Mouse (Mus musculus): ENCODE data around the gene F2r. TPM values are rescaled to one million over a fixed set of nuclear protein-coding genes. Genes with fewer than 3 reads are reported as not detected.

Gene F2r
- polyA plus RNA-seq, 1 experiment from 2014 or later = 65.2 TPM

DNA sequence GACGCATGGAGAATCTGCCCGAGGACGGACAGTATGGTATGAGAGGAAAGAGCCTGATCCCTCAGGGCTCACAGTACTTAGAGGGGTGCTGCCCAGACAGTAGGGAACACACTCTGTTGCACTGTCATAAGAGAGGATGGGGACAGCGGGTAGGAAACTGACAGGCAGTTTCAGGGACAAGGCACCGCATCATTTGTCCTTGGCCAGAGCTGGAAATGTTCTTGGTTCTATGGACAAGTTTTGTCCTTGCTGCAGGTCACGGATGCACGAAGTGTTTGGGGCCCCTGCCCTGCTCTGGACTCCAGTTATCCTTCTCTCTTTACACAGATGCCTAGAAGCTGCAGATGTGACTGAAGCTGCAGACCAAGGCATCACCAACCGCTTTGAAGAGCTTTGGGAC, 11.3 kb downstream of the F2r start:
- Histone ChIP-seq H3K27ac (ENCODE audit: low read depth, low read length) (no peak overlapping the region), H3K4me1 (ENCODE audit: control insufficient read depth, insufficient read depth, low read length) (no peaks in the 10 kb centered on the region), H3K9ac (replicated peaks; ENCODE audit: low read depth, low read length) (no peak overlapping the region), H3K36me3 (ENCODE audit: control insufficient read depth, insufficient read depth, low read length) (peaks cover 17% of the 10 kb centered on the region), H3K4me2 (ENCODE audit: low read depth, low read length) (no peak overlapping the region), H3K9me3 (ENCODE audit: control insufficient read depth, low read length) (no peaks in the 10 kb centered on the region), H3K27me3 (ENCODE audit: control insufficient read depth, insufficient read depth, low read length) (no peaks in the 10 kb centered on the region), H3K4me3 (ENCODE audit: low read depth, low read length) (no peak overlapping the region)
- no peak for ATAC-seq (ENCODE audit: low read depth)
- 97% methylated on average over 8 of the region's 8 CpGs for WGBS

DNA sequence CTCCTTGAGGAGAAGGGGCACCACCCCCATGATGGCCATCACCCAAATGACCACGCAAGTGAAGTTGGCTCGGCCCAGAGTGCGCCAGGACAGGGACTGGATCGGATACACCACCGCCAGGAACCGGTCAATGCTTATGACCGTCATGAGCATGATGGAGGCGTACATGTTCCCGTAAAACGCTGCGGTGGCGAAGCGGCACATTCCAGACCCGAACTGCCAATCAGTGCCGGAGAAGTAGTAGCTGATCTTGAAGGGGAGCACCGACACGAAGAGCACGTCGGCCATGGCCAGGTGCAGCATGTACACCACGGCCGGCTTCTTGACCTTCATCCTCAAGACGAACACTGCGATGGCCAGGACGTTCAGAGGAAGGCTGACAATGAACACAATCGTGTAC, 14.0 kb downstream of the F2r start:
- 97% methylated on average over 25 of the region's 25 CpGs for WGBS
- Histone ChIP-seq H3K27ac (ENCODE audit: low read depth, low read length) (no peak overlapping the region), H3K4me1 (ENCODE audit: control insufficient read depth, insufficient read depth, low read length) (no peaks in the 10 kb centered on the region), H3K9me3 (ENCODE audit: control insufficient read depth, low read length) (no peaks in the 10 kb centered on the region), H3K36me3 (ENCODE audit: control insufficient read depth, insufficient read depth, low read length) (peaks cover 17% of the 10 kb centered on the region), H3K4me3 (ENCODE audit: low read depth, low read length) (no peak overlapping the region), H3K27me3 (ENCODE audit: control insufficient read depth, insufficient read depth, low read length) (no peaks in the 10 kb centered on the region), H3K4me2 (ENCODE audit: low read depth, low read length) (no peak overlapping the region), H3K9ac (replicated peaks; ENCODE audit: low read depth, low read length) (no peak overlapping the region)
- ATAC-seq (ENCODE audit: low read depth) = no peak

DNA sequence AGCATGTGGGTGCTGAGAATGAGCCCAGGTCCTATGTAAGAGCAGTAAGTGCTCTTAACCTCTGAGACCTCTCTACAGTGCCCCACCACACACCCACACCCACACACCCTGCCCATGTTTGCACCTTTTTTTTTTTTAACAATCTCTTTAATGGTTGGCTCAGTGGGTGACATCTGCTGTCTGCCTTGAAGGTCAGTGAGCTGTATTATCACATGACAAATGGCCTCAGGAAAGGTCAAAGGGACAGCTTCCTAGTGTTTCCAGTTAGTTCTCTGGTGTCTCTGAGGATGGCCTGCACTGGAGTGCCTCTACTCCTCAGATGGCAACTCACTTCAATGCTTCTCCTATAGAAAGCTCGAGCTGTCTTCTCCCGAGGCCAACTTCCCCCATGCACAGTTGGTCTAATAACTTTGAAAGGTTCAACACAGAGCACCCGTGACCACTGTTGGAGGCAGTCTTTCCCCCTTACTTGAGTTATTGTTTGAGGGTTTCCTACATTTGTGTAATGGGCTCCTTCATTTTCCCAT, 18.4 kb downstream of the F2r start:
- 64% methylated on average over 3 of the region's 3 CpGs for WGBS
- H3K27ac ChIP-seq (ENCODE audit: low read depth, low read length) = no peak overlapping the region
- no peak overlapping the region for H3K9ac ChIP-seq (replicated peaks; ENCODE audit: low read depth, low read length)
- peaks cover 17% of the 10 kb centered on the region for H3K36me3 ChIP-seq (ENCODE audit: control insufficient read depth, insufficient read depth, low read length)
- ATAC-seq (ENCODE audit: low read depth) = no peak
- no peaks in the 10 kb centered on the region for H3K4me1 ChIP-seq (ENCODE audit: control insufficient read depth, insufficient read depth, low read length)
- H3K4me2 ChIP-seq (ENCODE audit: low read depth, low read length) = no peak overlapping the region
- no peaks in the 10 kb centered on the region for H3K27me3 ChIP-seq (ENCODE audit: control insufficient read depth, insufficient read depth, low read length)
- no peak overlapping the region for H3K4me3 ChIP-seq (ENCODE audit: low read depth, low read length)
- no peaks in the 10 kb centered on the region for H3K9me3 ChIP-seq (ENCODE audit: control insufficient read depth, low read length)

DNA sequence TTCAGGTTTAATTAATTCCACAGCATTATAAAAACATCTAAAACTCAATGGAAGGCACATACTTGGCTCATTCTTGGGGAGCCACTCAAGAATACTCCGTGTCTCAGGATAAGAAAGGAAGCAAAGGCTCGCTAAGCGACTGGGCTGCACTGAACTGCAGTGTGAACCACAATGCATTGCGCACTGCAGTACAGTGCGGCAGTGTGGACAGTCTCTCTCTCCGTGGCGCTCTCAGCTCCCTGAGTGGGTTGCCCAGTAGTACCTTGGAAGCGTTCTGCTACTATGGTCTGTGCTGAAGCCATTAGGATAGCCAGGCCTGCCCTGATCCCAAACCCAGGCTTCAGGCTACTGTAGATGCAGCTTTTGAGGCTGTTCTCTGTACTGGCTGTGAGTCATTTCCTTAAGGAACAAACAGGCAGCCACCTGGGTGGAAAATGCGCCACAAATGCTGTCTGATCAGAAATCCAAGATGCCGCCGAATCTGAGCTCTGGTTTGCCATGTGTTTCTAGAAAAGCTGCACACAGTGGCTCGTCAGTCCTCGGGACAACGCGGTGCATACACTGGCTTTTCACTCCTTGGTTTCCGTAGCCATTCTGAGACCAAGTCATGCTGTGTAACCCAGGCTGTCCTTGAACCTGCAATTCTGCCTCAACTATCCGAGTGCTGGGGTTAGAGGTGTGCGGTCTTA, 19.9 kb downstream of the F2r start:
- Histone ChIP-seq H3K27ac (ENCODE audit: low read depth, low read length) (no peak overlapping the region), H3K4me1 (ENCODE audit: control insufficient read depth, insufficient read depth, low read length) (no peaks in the 10 kb centered on the region), H3K27me3 (ENCODE audit: control insufficient read depth, insufficient read depth, low read length) (no peaks in the 10 kb centered on the region), H3K36me3 (ENCODE audit: control insufficient read depth, insufficient read depth, low read length) (peaks cover 7% of the 10 kb centered on the region; the same call in 1 of the 2 replicates), H3K9ac (replicated peaks; ENCODE audit: low read depth, low read length) (no peak overlapping the region), H3K4me2 (ENCODE audit: low read depth, low read length) (no peak overlapping the region), H3K4me3 (ENCODE audit: low read depth, low read length) (no peak overlapping the region), H3K9me3 (ENCODE audit: control insufficient read depth, low read length) (no peaks in the 10 kb centered on the region)
- ATAC-seq (ENCODE audit: low read depth) = no peak
- WGBS = 89% methylated on average over 18 of the region's 18 CpGs

DNA sequence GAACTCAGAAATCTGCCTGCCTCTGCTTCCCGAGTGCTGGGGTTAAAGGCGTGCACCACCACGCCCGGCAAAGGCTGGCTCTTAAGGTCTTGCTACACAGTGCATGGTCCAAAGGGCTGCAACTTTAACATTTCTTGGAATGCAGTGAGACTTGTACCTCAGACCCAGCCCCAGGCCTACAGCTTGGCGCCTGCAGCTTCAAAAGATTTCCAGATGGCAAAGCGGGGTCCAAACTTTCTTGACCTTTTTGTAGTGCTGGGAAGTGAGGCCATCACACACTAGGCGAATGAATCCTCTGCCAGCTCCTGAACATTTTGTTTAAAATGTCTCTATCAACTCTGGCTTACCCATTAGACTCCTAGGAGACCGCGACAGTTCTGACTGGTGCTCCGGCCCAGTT, 20.7 kb downstream of the F2r start:
- no peak for ATAC-seq (ENCODE audit: low read depth)
- Histone ChIP-seq H3K9me3 (ENCODE audit: control insufficient read depth, low read length) (no peaks in the 10 kb centered on the region), H3K27ac (ENCODE audit: low read depth, low read length) (no peak overlapping the region), H3K4me1 (ENCODE audit: control insufficient read depth, insufficient read depth, low read length) (no peaks in the 10 kb centered on the region), H3K4me3 (ENCODE audit: low read depth, low read length) (no peak overlapping the region), H3K36me3 (ENCODE audit: control insufficient read depth, insufficient read depth, low read length) (peaks cover 4% of the 10 kb centered on the region; the same call in 1 of the 2 replicates), H3K27me3 (ENCODE audit: control insufficient read depth, insufficient read depth, low read length) (no peaks in the 10 kb centered on the region), H3K9ac (replicated peaks; ENCODE audit: low read depth, low read length) (no peak overlapping the region), H3K4me2 (ENCODE audit: low read depth, low read length) (no peak overlapping the region)
- WGBS = 94% methylated on average over 10 of the region's 10 CpGs

DNA sequence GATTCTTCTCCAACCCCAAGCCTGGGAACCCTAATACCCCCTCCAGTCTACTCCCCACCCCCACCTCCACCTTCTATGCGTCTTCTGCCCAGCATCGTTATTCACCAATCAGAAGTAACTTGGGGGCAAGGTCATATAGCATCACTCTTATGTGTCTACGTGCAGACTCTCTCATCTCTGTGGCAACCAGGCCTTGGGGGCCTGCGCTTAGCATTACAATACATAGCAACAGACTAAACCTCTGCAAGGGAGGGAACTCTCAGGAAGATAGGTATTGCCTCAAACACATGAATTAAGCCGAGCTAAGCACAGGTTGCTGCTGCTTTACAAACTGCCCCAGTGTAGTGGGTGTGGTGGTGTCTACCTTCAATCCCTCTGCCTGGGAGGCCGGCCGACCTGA, 21.6 kb downstream of the F2r start:
- WGBS = 74% methylated on average over 7 of the region's 7 CpGs
- no peaks in the 10 kb centered on the region for H3K4me1 ChIP-seq (ENCODE audit: control insufficient read depth, insufficient read depth, low read length)
- H3K4me2 ChIP-seq (ENCODE audit: low read depth, low read length) = no peak overlapping the region

DNA sequence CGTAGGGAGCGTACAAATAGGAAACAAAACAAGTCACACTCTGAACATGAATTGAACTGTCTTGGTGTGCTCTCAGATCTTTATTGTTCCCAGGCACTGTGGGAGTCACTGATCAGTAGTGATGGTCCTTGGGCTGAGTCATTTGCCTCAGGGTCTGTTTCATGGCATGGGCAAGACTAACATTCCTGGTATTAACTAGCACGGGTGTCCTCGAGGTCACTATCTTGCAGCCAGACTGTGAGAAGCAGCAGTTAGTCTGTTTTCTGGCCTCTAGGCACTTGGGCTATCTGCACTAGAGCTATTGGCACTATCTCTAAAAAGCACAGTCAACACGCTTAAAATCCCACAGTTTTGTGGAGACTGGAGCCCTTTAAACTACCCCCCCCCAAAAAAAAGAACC, 22.4 kb downstream of the F2r start:
- H3K36me3 ChIP-seq (ENCODE audit: control insufficient read depth, insufficient read depth, low read length) = no peaks in the 10 kb centered on the region
- H3K4me2 ChIP-seq (ENCODE audit: low read depth, low read length) = no peak overlapping the region
- WGBS = 72% methylated on average over 5 of the region's 5 CpGs
- no peak for ATAC-seq (ENCODE audit: low read depth)
- H3K4me3 ChIP-seq (ENCODE audit: low read depth, low read length) = no peak overlapping the region
- no peak overlapping the region for H3K27ac ChIP-seq (ENCODE audit: low read depth, low read length)
- H3K27me3 ChIP-seq (ENCODE audit: control insufficient read depth, insufficient read depth, low read length) = no peaks in the 10 kb centered on the region
- no peaks in the 10 kb centered on the region for H3K9me3 ChIP-seq (ENCODE audit: control insufficient read depth, low read length)
- no peak overlapping the region for H3K9ac ChIP-seq (replicated peaks; ENCODE audit: low read depth, low read length)
- no peaks in the 10 kb centered on the region for H3K4me1 ChIP-seq (ENCODE audit: control insufficient read depth, insufficient read depth, low read length)

More for the DNA sequence above, 21.6 kb downstream of the F2r start:
- no peak overlapping the region for H3K27ac ChIP-seq (ENCODE audit: low read depth, low read length)
- no peaks in the 10 kb centered on the region for H3K27me3 ChIP-seq (ENCODE audit: control insufficient read depth, insufficient read depth, low read length)
- no peak for ATAC-seq (ENCODE audit: low read depth)
- H3K4me3 ChIP-seq (ENCODE audit: low read depth, low read length) = no peak overlapping the region
- H3K9me3 ChIP-seq (ENCODE audit: control insufficient read depth, low read length) = no peaks in the 10 kb centered on the region
- H3K36me3 ChIP-seq (ENCODE audit: control insufficient read depth, insufficient read depth, low read length) = no peaks in the 10 kb centered on the region; the same call in 1 of the 2 replicates
- no peak overlapping the region for H3K9ac ChIP-seq (replicated peaks; ENCODE audit: low read depth, low read length)

DNA sequence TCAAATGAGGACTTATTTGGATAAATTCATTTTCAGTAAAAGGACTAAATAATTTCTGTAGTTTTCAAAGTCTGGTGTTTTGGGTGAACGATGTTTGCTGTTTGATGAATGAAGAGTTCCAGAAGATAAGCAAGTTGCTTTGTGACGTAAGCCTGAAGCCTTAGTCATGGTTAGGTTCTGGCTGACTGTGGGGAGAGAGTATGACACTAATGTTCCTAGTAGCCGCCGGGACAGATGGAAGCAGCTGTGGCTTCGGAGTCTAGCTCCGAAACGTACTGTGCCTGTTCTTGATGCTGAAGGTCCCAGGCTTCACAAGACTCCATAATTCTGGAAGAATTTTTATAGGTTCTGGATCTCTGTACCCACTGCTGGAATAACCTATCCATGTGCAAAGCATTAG, 22.9 kb downstream of the F2r start:
- no peaks in the 10 kb centered on the region for H3K4me1 ChIP-seq (ENCODE audit: control insufficient read depth, insufficient read depth, low read length)
- no peaks in the 10 kb centered on the region for H3K27me3 ChIP-seq (ENCODE audit: control insufficient read depth, insufficient read depth, low read length)
- no peak overlapping the region for H3K9ac ChIP-seq (replicated peaks; ENCODE audit: low read depth, low read length)
- H3K4me3 ChIP-seq (ENCODE audit: low read depth, low read length) = no peak overlapping the region
- ATAC-seq (ENCODE audit: low read depth) = no peak
- H3K4me2 ChIP-seq (ENCODE audit: low read depth, low read length) = no peak overlapping the region
- 90% methylated on average over 7 of the region's 7 CpGs for WGBS
- no peaks in the 10 kb centered on the region for H3K36me3 ChIP-seq (ENCODE audit: control insufficient read depth, insufficient read depth, low read length)
- no peak overlapping the region for H3K27ac ChIP-seq (ENCODE audit: low read depth, low read length)
- no peaks in the 10 kb centered on the region for H3K9me3 ChIP-seq (ENCODE audit: control insufficient read depth, low read length)

DNA sequence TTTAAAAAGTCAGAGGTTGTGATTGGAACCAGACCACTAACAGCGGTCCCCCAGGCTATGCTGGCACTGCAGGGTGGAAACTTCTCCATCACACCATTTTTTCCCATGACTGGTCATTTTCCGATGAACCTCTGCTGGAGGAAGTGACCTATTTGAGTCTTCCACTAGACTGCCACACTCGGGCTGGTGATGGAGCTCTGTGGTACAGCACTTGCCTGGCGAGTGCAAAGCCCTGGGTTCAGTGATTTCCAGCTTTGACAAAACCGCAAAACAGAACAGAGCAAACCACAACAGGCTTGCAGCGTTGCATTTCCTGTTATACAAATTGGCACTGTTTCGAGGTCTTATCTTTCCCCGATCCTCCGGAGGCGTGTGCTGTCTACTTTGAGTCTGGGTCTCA, 25.4 kb downstream of the F2r start:
- Histone ChIP-seq H3K27me3 (ENCODE audit: control insufficient read depth, insufficient read depth, low read length) (no peaks in the 10 kb centered on the region), H3K4me2 (ENCODE audit: low read depth, low read length) (no peak overlapping the region), H3K9me3 (ENCODE audit: control insufficient read depth, low read length) (no peaks in the 10 kb centered on the region), H3K4me3 (ENCODE audit: low read depth, low read length) (no peak overlapping the region), H3K4me1 (ENCODE audit: control insufficient read depth, insufficient read depth, low read length) (no peaks in the 10 kb centered on the region), H3K9ac (replicated peaks; ENCODE audit: low read depth, low read length) (no peak overlapping the region), H3K27ac (ENCODE audit: low read depth, low read length) (no peak overlapping the region), H3K36me3 (ENCODE audit: control insufficient read depth, insufficient read depth, low read length) (no peaks in the 10 kb centered on the region)
- 88% methylated on average over 10 of the region's 10 CpGs for WGBS
- no peak for ATAC-seq (ENCODE audit: low read depth)
